Mouse (Mus musculus): ENCODE results near the gene Trem2. TPM values are rescaled to one million over a fixed set of nuclear protein-coding genes. Genes with fewer than 3 reads are reported as not detected.

Trem2 gene
- polyA plus RNA-seq, 1 experiment: 0.04 TPM

DNA sequence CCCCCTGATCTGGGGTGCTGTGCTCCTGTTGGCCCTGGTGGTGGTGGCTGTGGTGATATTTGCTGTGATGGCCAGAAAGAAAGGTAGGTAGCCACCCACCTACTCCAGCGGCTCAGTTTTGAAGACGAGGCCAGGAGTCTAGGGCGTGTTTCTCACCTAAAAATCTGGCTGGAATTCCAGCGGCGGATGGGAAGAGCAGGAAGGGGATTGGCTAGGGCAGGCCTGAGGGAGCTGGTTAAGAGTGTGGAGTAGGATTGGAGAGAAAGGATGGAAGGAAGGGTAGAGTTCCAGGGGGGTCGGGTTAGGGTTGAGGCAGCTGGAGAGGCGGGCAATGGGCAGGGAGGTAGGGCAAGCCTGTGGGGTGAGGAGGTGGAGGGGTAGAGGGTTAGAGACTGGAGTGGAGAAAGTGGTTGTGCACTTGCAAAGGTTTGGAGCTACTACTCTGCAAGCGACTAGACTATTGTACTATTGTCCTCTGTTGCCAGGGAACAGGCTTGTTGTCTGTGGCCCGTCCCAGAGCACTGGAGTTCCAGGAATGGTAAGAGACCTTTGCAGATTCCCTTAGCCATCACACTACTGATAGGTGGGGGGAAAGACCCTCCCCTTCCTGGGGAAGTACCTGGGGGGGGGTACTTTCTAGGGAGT is 19.4 kb downstream of the Trem2 start:
- no peak for TF ChIP-seq MAX (IDR thresholded peaks at IDR 0.05; ENCODE audit: low read depth)
- no peak for TF ChIP-seq USF1 (IDR thresholded peaks at IDR 0.05; ENCODE audit: low read depth)
- TF ChIP-seq SRF (IDR thresholded peaks at IDR 0.05; ENCODE audit: control insufficient read depth, insufficient read length, low read depth): no peak
- TF ChIP-seq POLR2AphosphoS2 (IDR thresholded peaks at IDR 0.05; ENCODE audit: insufficient read length, low read depth): no peak
- TF ChIP-seq TCF3 (IDR thresholded peaks at IDR 0.05; ENCODE audit: insufficient read length, low read depth): no peak
- TF ChIP-seq MYOD1 (IDR thresholded peaks at IDR 0.05; ENCODE audit: control insufficient read depth in 1 of 3, insufficient read length in 2 of 3, low read depth in 2 of 3): no peak
- no peak for TF ChIP-seq MYOG (IDR thresholded peaks at IDR 0.05; ENCODE audit: control insufficient read depth in 1 of 3, insufficient read depth in 1 of 3, insufficient read length in 2 of 3, low read depth in 2 of 3)
- no peak for TF ChIP-seq REST (IDR thresholded peaks at IDR 0.05; ENCODE audit: insufficient read depth, insufficient read length)
- no peak for TF ChIP-seq POLR2A (IDR thresholded peaks at IDR 0.05; ENCODE audit: insufficient read length, low read depth)
- no peak for TF ChIP-seq CEBPB (IDR thresholded peaks at IDR 0.05; ENCODE audit: insufficient read depth, poor library complexity, severe bottlenecking)
- TF ChIP-seq TCF12 (IDR thresholded peaks at IDR 0.05; ENCODE audit: insufficient read depth, poor library complexity, severe bottlenecking): no peak
- TF ChIP-seq E2F4 (IDR thresholded peaks at IDR 0.05; ENCODE audit: insufficient read depth): no peak
- no peak overlapping the region for H3K4me2 ChIP-seq (ENCODE audit: low read depth)
- H3ac ChIP-seq (ENCODE audit: control insufficient read depth, insufficient read length): no peak overlapping the region
- H3K27me3 ChIP-seq (ENCODE audit: control insufficient read depth, insufficient read depth, insufficient read length): no peaks in the 10 kb centered on the region
- H3K36me3 ChIP-seq (ENCODE audit: control insufficient read depth, insufficient read depth): no peaks in the 10 kb centered on the region
- H3K79me2 ChIP-seq (ENCODE audit: control insufficient read depth, insufficient read depth): no peaks in the 10 kb centered on the region
- H3K4me3 ChIP-seq: no peak overlapping the region

DNA sequence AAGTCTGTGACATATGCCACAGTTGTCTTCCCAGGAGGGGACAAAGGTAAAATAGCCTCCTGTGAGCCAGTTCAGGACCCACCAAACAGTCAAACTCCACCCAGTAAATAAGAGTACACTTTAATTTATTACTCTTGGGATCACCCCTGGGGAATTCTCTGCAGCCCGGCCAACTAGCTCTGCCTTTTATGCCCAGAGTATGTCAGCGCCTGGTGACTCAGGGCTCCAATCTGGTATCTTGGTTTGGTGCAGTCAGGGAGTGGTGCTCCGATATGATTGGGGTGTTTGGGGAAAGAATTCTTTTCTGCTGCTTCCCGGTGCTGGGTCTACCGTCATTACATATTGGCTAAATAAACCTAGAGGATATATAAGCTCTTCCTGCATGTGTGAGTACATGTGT is 20.6 kb downstream of the Trem2 start:
- Histone ChIP-seq H3K27me3 (ENCODE audit: control insufficient read depth, insufficient read depth, insufficient read length) (no peaks in the 10 kb centered on the region), H3K79me2 (ENCODE audit: control insufficient read depth, insufficient read depth) (no peaks in the 10 kb centered on the region), H3K4me3 (no peak overlapping the region), H3K36me3 (ENCODE audit: control insufficient read depth, insufficient read depth) (no peaks in the 10 kb centered on the region), H3K4me2 (ENCODE audit: low read depth) (no peak overlapping the region), H3ac (ENCODE audit: control insufficient read depth, insufficient read length) (no peak overlapping the region)
- TF ChIP-seq TCF3 (IDR thresholded peaks at IDR 0.05; ENCODE audit: insufficient read length, low read depth): no peak
- no peak for TF ChIP-seq REST (IDR thresholded peaks at IDR 0.05; ENCODE audit: insufficient read depth, insufficient read length)
- no peak for TF ChIP-seq POLR2AphosphoS2 (IDR thresholded peaks at IDR 0.05; ENCODE audit: insufficient read length, low read depth)
- TF ChIP-seq USF1 (IDR thresholded peaks at IDR 0.05; ENCODE audit: low read depth): no peak
- no peak for TF ChIP-seq SRF (IDR thresholded peaks at IDR 0.05; ENCODE audit: control insufficient read depth, insufficient read length, low read depth)
- no peak for TF ChIP-seq CEBPB (IDR thresholded peaks at IDR 0.05; ENCODE audit: insufficient read depth, poor library complexity, severe bottlenecking)
- no peak for TF ChIP-seq POLR2A (IDR thresholded peaks at IDR 0.05; ENCODE audit: insufficient read length, low read depth)
- no peak for TF ChIP-seq MYOD1 (IDR thresholded peaks at IDR 0.05; ENCODE audit: control insufficient read depth in 1 of 3, insufficient read length in 2 of 3, low read depth in 2 of 3)
- no peak for TF ChIP-seq E2F4 (IDR thresholded peaks at IDR 0.05; ENCODE audit: insufficient read depth)
- no peak for TF ChIP-seq MYOG (IDR thresholded peaks at IDR 0.05; ENCODE audit: control insufficient read depth in 1 of 3, insufficient read depth in 1 of 3, insufficient read length in 2 of 3, low read depth in 2 of 3)

DNA sequence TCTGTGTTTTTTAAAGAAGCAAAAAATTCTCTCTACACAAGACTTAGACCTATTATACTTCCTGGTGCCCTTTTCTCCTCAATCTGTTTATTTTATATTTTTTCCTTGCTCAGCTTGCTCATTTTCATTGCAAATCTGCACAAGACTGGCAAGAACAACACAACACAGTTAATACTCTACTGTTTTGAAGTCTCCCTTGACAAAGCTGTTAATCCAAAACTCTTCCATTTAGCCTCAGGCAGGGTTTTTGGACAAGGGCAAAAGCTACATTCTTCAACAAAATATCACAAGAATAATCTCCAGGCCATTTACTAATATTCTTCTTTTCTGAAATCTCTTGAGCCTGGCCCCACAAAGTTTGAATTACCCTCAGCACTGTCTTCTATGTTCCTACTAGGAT is 25.4 kb downstream of the Trem2 start:
- no peak overlapping the region for H3ac ChIP-seq (ENCODE audit: control insufficient read depth, insufficient read length)

DNA sequence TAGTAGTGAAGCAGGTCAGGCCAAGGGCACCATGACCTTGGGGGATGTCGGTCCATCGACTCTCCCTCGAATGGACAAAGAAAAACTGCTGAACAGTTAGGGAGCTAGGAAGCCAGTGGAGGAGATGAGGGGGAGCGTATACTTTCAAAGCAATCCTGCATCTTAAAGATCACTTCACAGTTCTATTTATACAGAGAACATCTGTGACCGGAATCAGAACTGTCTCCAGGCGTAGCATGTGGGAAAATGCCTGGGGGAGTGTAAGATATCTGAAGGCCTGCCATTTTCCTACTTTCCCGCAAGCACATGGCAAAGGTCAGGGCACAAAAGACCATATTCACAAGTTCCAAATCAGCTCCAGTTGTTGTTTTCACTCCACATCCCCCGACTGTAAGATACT is 26.8 kb downstream of the Trem2 start:
- TF ChIP-seq POLR2A (IDR thresholded peaks at IDR 0.05; ENCODE audit: insufficient read length, low read depth): no peak
- TF ChIP-seq REST (IDR thresholded peaks at IDR 0.05; ENCODE audit: insufficient read depth, insufficient read length): no peak
- no peak for TF ChIP-seq CEBPB (IDR thresholded peaks at IDR 0.05; ENCODE audit: insufficient read depth, poor library complexity, severe bottlenecking)
- TF ChIP-seq USF1 (IDR thresholded peaks at IDR 0.05; ENCODE audit: low read depth): no peak
- no peak for TF ChIP-seq TCF3 (IDR thresholded peaks at IDR 0.05; ENCODE audit: insufficient read length, low read depth)
- TF ChIP-seq POLR2AphosphoS2 (IDR thresholded peaks at IDR 0.05; ENCODE audit: insufficient read length, low read depth): no peak
- no peak for TF ChIP-seq MYOD1 (IDR thresholded peaks at IDR 0.05; ENCODE audit: control insufficient read depth in 1 of 3, insufficient read length in 2 of 3, low read depth in 2 of 3)
- no peak for TF ChIP-seq SRF (IDR thresholded peaks at IDR 0.05; ENCODE audit: control insufficient read depth, insufficient read length, low read depth)
- no peak for TF ChIP-seq TCF12 (IDR thresholded peaks at IDR 0.05; ENCODE audit: insufficient read depth, poor library complexity, severe bottlenecking)
- TF ChIP-seq MYOG (IDR thresholded peaks at IDR 0.05; ENCODE audit: control insufficient read depth in 1 of 3, insufficient read depth in 1 of 3, insufficient read length in 2 of 3, low read depth in 2 of 3): no peak
- TF ChIP-seq E2F4 (IDR thresholded peaks at IDR 0.05; ENCODE audit: insufficient read depth): no peak
- TF ChIP-seq MAX (IDR thresholded peaks at IDR 0.05; ENCODE audit: low read depth): no peak
- Histone ChIP-seq H3K27me3 (ENCODE audit: control insufficient read depth, insufficient read depth, insufficient read length) (no peaks in the 10 kb centered on the region), H3K4me2 (ENCODE audit: low read depth) (no peak overlapping the region), H3K4me3 (no peak overlapping the region), H3K36me3 (ENCODE audit: control insufficient read depth, insufficient read depth) (no peaks in the 10 kb centered on the region), H3ac (ENCODE audit: control insufficient read depth, insufficient read length) (no peak overlapping the region), H3K79me2 (ENCODE audit: control insufficient read depth, insufficient read depth) (no peaks in the 10 kb centered on the region)

More for the DNA sequence above, 25.4 kb downstream of the Trem2 start:
- Histone ChIP-seq H3K79me2 (ENCODE audit: control insufficient read depth, insufficient read depth) (no peaks in the 10 kb centered on the region), H3K4me2 (ENCODE audit: low read depth) (no peak overlapping the region), H3K27me3 (ENCODE audit: control insufficient read depth, insufficient read depth, insufficient read length) (no peaks in the 10 kb centered on the region), H3K4me3 (no peak overlapping the region), H3K36me3 (ENCODE audit: control insufficient read depth, insufficient read depth) (no peaks in the 10 kb centered on the region)
- TF ChIP-seq POLR2A (IDR thresholded peaks at IDR 0.05; ENCODE audit: insufficient read length, low read depth): no peak
- no peak for TF ChIP-seq MYOD1 (IDR thresholded peaks at IDR 0.05; ENCODE audit: control insufficient read depth in 1 of 3, insufficient read length in 2 of 3, low read depth in 2 of 3)
- no peak for TF ChIP-seq USF1 (IDR thresholded peaks at IDR 0.05; ENCODE audit: low read depth)
- no peak for TF ChIP-seq SRF (IDR thresholded peaks at IDR 0.05; ENCODE audit: control insufficient read depth, insufficient read length, low read depth)
- no peak for TF ChIP-seq TCF12 (IDR thresholded peaks at IDR 0.05; ENCODE audit: insufficient read depth, poor library complexity, severe bottlenecking)
- TF ChIP-seq MYOG (IDR thresholded peaks at IDR 0.05; ENCODE audit: control insufficient read depth in 1 of 3, insufficient read depth in 1 of 3, insufficient read length in 2 of 3, low read depth in 2 of 3): no peak
- no peak for TF ChIP-seq E2F4 (IDR thresholded peaks at IDR 0.05; ENCODE audit: insufficient read depth)
- no peak for TF ChIP-seq CEBPB (IDR thresholded peaks at IDR 0.05; ENCODE audit: insufficient read depth, poor library complexity, severe bottlenecking)
- TF ChIP-seq POLR2AphosphoS2 (IDR thresholded peaks at IDR 0.05; ENCODE audit: insufficient read length, low read depth): no peak
- no peak for TF ChIP-seq REST (IDR thresholded peaks at IDR 0.05; ENCODE audit: insufficient read depth, insufficient read length)
- no peak for TF ChIP-seq TCF3 (IDR thresholded peaks at IDR 0.05; ENCODE audit: insufficient read length, low read depth)
- no peak for TF ChIP-seq MAX (IDR thresholded peaks at IDR 0.05; ENCODE audit: low read depth)

Measured in myocyte (in vitro differentiated cells).